Mouse (Mus musculus) common myeloid progenitor, adult 5-6 weeks (primary cell): ENCODE measurements at regions not wholly inside any gene's neighbourhood (a gene's known extent, or its start where the extent isn't known, plus 50 kb on each side); places are given as distances from the start of the nearest gene placed in this dataset.
A peak's percentile ranks its signal among the peaks of the same experiment; 100 is the strongest.

Experiments used
- ATAC-seq: replicated peaks from 2 replicates; pipeline ENCODE4 v1.8.0; 2016; ENCODE audit warnings: low read depth, mild to moderate bottlenecking, moderate TSS enrichment, inconsistent platforms; ENCODE audit not compliant: poor library complexity, severe bottlenecking

- no peak for ATAC-seq
Measured at GRCm38 (mm10) chr4:33675044-33675443, 249.3 kb upstream of the Cnr1 start.

DNA sequence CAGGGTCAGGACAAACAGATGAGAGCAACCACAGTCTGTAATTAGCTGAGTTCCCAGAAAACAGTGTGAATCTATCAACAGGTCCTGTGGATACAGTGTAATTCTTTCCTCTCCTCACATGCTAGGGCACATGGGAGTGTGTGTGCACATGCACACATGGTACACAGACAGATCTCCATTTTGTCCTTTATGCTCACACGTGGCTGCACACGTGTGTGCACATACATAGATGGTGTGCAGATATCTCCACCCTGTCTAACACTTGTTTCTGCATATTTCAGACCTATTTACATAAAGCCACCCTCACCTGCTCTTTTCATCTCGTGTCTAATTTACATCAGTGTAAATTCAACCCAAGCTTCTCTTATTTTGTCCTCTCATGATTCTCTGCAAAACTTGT is 245.0 kb upstream of the Cnr1 start:
- no peak for ATAC-seq

DNA sequence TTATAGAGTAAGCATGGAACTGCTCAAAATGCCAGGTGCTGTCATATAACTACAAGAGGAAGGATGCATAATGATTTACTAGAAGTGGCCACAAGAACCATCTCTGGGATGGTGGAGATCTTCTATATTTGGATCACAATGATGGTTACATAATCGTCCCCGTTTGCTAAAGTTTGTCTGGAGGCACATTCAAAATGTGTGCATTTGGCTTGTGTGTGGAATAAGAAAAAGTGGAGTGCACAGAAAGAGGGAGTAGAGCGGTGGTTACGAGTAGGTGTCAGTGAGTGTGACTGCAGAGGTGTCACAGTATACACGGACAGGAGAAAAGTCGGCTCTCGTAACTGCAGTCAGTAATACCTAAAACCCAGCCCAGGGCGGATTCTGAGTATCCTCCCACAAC is 238.3 kb upstream of the Cnr1 start:
- ATAC-seq, result no peak

DNA sequence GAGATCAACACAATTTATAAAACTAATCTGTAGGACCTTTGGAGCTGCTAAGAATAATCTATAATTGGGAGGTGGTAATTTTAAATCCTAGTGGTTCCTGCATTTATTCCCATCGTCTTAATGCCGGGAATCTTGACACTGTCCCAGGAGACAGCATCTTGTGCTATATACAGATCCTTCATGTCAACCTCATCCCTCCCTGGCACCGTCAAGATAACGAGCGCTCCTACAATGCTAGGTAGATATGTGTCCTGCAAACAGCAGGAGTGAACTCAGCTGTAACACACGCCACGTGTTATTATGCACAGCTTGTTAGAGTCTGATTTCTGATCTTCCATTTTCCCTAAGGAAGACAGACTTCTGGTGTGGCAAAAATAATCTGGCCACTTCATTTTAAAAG is 237.0 kb upstream of the Cnr1 start:
- no peak for ATAC-seq

GRCm38 (mm10) chr4:33693441-33693840 is 231.0 kb upstream of the Cnr1 start:
- ATAC-seq, result no peak

GRCm38 (mm10) chr4:33696969-33697368 is 227.4 kb upstream of the Cnr1 start:
- ATAC-seq, result no peak

DNA sequence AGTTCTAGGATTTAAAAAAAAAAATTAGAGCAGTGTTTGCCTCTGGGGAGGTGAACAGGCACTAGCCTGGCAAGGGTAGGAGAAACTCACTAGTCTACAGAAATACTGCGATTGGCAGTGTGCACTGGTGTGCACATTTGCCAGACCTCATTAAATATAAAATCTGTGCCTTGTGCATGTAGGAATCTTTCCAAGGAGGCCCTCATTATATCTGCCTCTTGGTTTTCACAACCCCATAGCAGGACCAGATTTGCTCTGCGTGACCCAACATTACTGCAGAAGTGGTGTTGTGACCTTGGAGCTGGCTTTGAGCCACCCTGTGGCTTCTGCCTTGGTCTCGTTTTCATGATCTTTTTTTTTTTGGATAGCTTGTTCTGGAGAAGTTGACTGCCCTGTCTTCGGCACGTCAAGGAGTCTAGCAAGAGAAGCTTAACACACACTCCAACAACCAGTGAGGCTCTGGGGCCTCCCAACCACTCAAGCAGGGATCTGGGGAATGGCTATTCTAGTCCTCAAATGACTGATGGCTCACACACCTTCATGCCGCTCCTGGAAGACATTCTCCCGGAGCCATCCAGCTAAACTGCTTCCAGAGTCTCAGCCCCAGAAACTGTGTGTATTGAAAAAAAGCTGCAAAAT is 222.2 kb upstream of the Cnr1 start:
- ATAC-seq, result no peak

DNA sequence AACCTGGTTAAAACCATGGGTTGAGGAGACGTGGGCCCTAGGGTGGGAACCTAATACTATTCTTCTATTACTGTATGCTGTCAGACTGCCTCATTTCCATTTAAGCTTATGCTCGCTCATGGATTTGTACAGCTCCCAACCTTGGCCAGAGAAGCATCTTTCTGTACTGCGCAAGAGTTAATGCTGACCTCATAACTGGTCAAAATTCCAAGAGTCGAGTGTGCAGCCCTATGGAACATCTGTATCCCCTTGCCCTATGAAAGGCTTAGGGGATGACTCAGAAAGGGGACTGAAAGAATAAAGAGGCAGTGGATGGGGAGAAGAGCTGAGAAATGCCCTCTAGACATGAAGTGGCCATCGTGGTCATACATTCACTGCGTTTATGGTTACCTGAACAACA is 218.7 kb upstream of the Cnr1 start:
- no peak for ATAC-seq

- no peak for ATAC-seq
Measured at GRCm38 (mm10) chr4:33706785-33707184, 217.6 kb upstream of the Cnr1 start.

GRCm38 (mm10) chr4:33716475-33717117 is 207.8 kb upstream of the Cnr1 start:
- peak; percentile 86 for ATAC-seq

DNA sequence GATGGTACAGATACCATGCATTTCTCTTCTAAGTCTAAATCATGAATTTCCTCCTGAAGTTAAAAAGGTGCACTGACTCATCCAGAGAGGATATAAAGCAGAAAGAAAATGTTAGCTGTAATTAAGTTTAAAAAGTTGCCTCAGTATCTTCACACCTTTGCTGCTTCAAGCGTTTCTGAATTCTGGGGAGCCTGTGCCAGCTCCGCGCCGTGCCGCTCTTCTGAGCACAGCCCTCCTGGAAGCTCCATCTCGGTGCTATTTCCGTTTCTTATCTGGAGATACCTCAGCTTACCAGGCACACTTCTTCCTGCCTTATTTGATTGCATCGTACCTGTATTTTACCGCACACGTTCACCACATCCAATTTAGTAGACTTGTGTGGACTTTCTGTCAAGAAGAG is 203.4 kb upstream of the Cnr1 start:
- ATAC-seq, result no peak

GRCm38 (mm10) chr4:33721971-33722370 is 202.4 kb upstream of the Cnr1 start:
- ATAC-seq, result no peak

GRCm38 (mm10) chr4:33731837-33732236 is 192.6 kb upstream of the Cnr1 start:
- ATAC-seq, result no peak

DNA sequence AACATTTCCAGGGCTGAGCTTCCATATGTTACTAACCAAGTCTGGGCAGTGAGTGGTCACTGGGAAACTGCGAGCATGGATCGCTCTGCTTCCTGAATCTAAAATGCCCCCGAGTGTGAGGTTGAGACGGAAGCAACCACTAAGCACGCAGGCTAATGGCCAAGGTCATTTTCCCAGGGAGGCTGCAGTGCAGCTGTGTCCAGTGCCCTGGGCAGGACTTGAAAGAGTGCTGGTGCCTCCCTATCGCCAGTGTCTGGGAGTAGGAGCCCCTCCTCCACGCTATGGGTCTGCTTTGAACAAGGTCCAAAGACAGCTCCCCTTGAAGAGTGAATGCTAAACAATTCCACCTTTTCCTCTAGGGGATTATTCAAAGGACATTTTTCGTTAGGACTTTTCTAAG is 189.5 kb upstream of the Cnr1 start:
- no peak for ATAC-seq

GRCm38 (mm10) chr4:33735442-33735966 is 188.9 kb upstream of the Cnr1 start:
- no peak for ATAC-seq

DNA sequence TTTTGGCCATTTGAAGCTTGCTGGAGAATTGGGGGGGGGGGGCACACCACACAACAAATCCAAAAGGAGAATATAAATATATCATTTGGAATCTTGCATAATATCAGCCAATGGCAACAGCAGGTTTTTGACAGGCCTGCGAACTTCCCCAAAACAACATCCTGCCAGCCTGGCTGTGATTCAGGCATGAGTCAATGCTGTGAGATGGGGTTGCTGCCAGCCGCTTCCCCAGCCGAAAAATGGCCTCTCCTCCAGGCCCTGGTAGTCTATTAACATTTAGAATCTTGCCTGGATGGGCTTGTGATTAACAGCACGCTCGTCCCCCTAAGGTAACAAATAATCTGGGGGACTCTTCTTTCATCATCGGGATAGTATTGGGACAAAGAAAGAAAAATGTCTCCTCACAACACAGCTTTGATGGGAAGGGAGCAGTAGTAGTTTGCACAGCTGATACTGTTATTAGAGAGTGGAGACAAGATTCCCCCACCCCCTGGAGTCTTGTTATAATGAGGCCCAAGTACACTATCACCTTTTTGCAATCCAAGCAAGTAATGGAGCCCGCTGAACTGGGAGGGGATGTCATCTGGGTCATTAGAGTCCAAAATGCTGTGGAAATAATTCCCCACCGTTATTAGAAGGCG is 188.2 kb upstream of the Cnr1 start:
- ATAC-seq, result 0 out of 2 replicates have a peak, but pooled peaks have one; percentile 8

DNA sequence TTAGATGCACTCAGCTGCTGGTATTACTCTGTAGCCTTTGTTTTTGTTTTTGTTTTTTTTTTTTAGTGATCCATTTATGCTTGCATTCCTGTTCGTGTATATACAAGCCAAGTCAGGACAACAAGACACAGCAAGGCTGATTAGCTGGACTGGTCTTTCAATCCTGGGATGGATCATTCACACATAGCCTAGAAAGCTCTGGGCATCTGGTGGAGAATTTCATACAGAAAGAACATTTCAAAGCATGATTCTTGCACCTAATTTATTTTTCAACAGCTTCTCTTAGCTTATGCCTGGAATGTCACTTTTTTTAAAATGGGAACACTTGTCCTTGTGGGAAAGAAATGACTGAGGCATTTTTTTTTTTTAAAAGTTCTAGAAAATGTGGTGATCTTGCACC is 187.1 kb upstream of the Cnr1 start:
- no peak for ATAC-seq

DNA sequence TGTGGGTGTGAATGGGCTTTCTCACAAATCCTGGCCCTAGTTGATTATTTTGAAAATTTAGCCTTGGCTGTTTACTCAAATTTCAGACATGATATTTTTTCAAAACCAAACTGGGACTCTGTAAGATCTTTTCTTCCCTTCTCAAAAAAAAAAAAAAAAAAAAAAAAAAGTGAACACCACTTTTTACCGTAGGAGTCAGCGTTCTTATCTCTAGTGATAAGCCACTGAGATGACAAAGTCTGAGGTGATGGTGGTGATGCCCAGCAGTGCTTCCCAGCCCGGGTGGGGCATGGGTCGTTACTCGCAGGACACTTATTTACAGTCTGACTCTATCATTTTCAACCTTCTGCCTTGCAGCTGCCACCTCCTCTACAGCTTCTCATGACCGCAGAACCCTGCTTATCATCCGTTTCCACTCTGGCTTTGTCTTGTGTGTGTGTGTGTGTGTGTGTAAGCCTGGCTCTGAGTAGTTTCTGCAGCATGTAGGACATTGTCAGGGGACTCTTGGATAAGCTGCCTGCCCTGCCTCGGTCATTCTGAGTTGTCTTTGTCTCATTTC is 186.5 kb upstream of the Cnr1 start:
- ATAC-seq, result peak; percentile 94

- no peak for ATAC-seq
Measured at GRCm38 (mm10) chr4:33739211-33739904, 185.0 kb upstream of the Cnr1 start.

DNA sequence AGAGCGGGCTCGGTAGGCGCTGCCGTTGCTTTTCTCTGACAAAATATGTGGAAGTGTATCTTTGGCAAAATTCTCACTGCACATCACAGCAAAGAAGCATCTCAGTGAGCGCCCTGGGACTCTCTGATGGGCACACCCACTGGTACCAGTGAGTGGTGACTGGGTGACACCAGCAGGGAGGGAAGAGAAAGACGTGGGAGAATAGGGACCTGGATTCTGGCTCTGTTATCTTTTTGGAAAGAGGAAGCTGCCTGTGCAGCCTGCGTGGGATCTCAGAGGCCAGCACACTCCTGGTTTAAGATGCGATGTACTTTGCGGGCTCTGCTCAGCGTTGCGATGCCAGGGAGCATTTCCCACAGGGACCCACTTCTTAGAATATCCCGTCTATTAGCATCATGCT is 183.4 kb upstream of the Cnr1 start:
- ATAC-seq, result no peak

- peak; percentile 83 for ATAC-seq
Measured at GRCm38 (mm10) chr4:33745180-33745579, 179.2 kb upstream of the Cnr1 start.
